Mouse (Mus musculus) heart, adult 2 months (tissue): Measurements from ENCODE around the gene Tpsg1. TPM values are rescaled to one million over a fixed set of nuclear protein-coding genes. Genes with fewer than 3 reads are reported as not detected.
A peak's percentile ranks its signal among the peaks of the same experiment; 100 is the strongest.

Experiments
- DNase-seq, 2 experiments: peaks; one replicate each; pipeline ENCODE4 v3.0.0; 2021
- H3K27ac ChIP-seq: fragments of 200-600 bp; 2 replicates; pipeline ENCODE4 v1.8.1; 2022
- H3K27me3 ChIP-seq: fragments of 200-500 bp; 2 replicates; pipeline ENCODE4 v1.6.1; 2012; ENCODE audit warnings: mild to moderate bottlenecking, low read length, inconsistent platforms, mixed read lengths; ENCODE audit not compliant: control insufficient read depth, insufficient read depth
- H3K36me3 ChIP-seq: fragments of 200-500 bp; 2 replicates; pipeline ENCODE4 v1.6.1; 2012; ENCODE audit warnings: low read length, inconsistent platforms; ENCODE audit not compliant: control insufficient read depth, insufficient read depth
- H3K4me1 ChIP-seq: fragments of 200-500 bp; 2 replicates; pipeline ENCODE4 v1.6.1; 2011; ENCODE audit warnings: low read length; ENCODE audit not compliant: control insufficient read depth, insufficient read depth
- H3K4me3 ChIP-seq: fragments of 200-600 bp; 2 replicates; pipeline ENCODE4 v1.8.1; 2022
- H3K79me2 ChIP-seq: fragments of 200-500 bp; replicated peaks from 2 replicates; pipeline ENCODE4 v1.6.1; 2012; ENCODE audit warnings: mild to moderate bottlenecking, inconsistent platforms, low read length, moderate library complexity, mixed read lengths; ENCODE audit not compliant: control insufficient read depth, insufficient read depth
- H3K9ac ChIP-seq: fragments of 200-500 bp; 2 replicates; pipeline ENCODE4 v1.6.1; 2012; ENCODE audit warnings: low read depth, mild to moderate bottlenecking, control low read depth, inconsistent platforms, low read length, mixed read lengths
- CTCF ChIP-seq: fragments of 200-600 bp; IDR thresholded peaks from 2 replicates; pipeline ENCODE4 v1.8.1; 2022; ENCODE audit warnings: antibody characterized with exemption, mild to moderate bottlenecking, moderate library complexity
- EP300 ChIP-seq: fragments of 200-500 bp; IDR thresholded peaks from 2 replicates; pipeline ENCODE4 v1.6.1; 2011; ENCODE audit warnings: low read depth, low read length, control low read depth; ENCODE audit not compliant: insufficient read depth
- POLR2A ChIP-seq: fragments of 200-500 bp; IDR thresholded peaks from 2 replicates; pipeline ENCODE4 v1.6.1; 2011; ENCODE audit warnings: mild to moderate bottlenecking, low read depth, low read length, control low read depth; ENCODE audit not compliant: insufficient read depth
- WGBS: fragments of 180-500 bp; shearing (Covaris S2); methylation state at CpG from one replicate; pipeline ENCODE4 v1.1.7; 2018; 5-methylcytosine and 5-hydroxymethylcytosine counted together
- intact Hi-C: fragments of 180-260 bp; cut with DNase I; formaldehyde crosslinking; loops from one replicate; pipeline ENCODE4 v1.15.1; 2025
- polyA plus RNA-seq: library from polyadenylated mRNA; depleted of rRNA; stranded (reverse); fragments of >200 nt; gene quantifications from 2 replicates; pipeline ENCODE4 v1.2.3, GENCODE M21; 2012
- total RNA-seq, 2 experiments: library from RNA; stranded (reverse); gene quantifications; 2 replicates each; pipeline ENCODE4 v1.2.3; 2021

Gene Tpsg1
- total and polyA plus RNA-seq, 3 experiments, result 0.61 TPM; not detected in 2

DNA sequence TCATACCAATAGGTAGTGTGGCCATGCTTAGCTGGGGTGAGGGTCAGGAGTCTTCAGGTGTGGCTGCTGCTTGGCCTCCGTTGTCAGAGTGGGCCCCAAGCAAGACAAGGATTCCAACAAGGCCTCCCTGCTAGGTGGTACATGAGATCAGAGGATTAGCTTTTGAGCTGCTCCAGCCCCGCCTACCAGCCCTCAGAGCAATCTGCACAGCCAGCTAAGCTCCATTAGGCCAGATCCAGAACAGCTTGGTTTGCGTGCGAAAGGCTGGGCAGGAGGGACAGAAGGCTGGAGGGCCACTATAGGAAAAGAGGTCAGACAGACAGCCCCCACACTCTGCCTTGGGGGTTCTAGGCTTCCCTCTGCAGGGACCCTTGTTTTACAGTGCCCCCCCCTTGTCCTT lies 32.4 kb downstream of the Tpsg1 start:
- no peaks in the 10 kb centered on the region for H3K79me2 ChIP-seq
- WGBS, result 66% methylated on average over 4 of the region's 4 CpGs
- intact Hi-C loops, result no loop called here
- no peaks in the 10 kb centered on the region for H3K36me3 ChIP-seq
- no peak for TF ChIP-seq CTCF
- no peak for TF ChIP-seq EP300
- no peak for TF ChIP-seq POLR2A
- H3K9ac ChIP-seq, result no peak overlapping the region
- no peak overlapping the region for H3K27ac ChIP-seq
- no peak overlapping the region for H3K4me3 ChIP-seq
- H3K27me3 ChIP-seq, result no peaks in the 10 kb centered on the region
- no peaks in the 10 kb centered on the region for H3K4me1 ChIP-seq
- no peak for DNase-seq

DNA sequence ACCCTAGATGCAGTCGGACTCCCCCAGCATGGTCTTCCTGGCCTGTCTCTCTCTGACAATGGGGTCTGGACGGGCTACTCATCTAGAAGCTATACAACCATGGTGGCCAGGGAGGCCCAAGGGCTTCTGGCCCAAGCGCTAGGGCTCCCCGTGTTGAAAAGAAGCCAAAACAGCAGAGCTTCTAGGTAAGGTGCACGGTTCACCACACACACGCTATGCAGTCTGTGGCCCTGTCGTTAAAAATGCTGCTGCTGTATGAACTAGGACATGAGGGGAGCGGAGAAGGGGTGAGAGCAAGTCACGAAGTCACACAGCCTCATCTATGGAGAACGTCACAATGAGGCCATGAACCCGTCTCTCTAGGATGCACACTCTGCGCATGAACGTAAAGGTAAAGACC lies 33.2 kb downstream of the Tpsg1 start:
- TF ChIP-seq CTCF (no peak), EP300 (no peak)
- Histone ChIP-seq H3K36me3 (no peaks in the 10 kb centered on the region), H3K27ac (no peak overlapping the region), H3K4me3 (no peak overlapping the region), H3K27me3 (no peaks in the 10 kb centered on the region), H3K79me2 (no peaks in the 10 kb centered on the region), H3K4me1 (no peaks in the 10 kb centered on the region), H3K9ac (no peak overlapping the region)
- whole genome bisulfite sequencing, result 84% methylated on average over 13 of the region's 13 CpGs
- intact Hi-C loops, result no loop called here
- DNase-seq, result no peak

- Histone ChIP-seq H3K36me3 (no peaks in the 10 kb centered on the region), H3K27me3 (no peaks in the 10 kb centered on the region), H3K27ac (no peak overlapping the region), H3K9ac (no peak overlapping the region), H3K4me1 (no peaks in the 10 kb centered on the region; the same call in 1 of the 2 replicates), H3K4me3 (no peak overlapping the region), H3K79me2 (no peaks in the 10 kb centered on the region)
- WGBS, result 59% methylated on average over 3 of the region's 3 CpGs
- intact Hi-C loops, result no loop called here
- no peak for TF ChIP-seq POLR2A
- TF ChIP-seq CTCF, result no peak
- TF ChIP-seq EP300, result no peak
- DNase-seq, result no peak
These were observed 35.1 kb downstream of the Tpsg1 start for GRCm38 (mm10) chr17:25404190-25404589.

DNA sequence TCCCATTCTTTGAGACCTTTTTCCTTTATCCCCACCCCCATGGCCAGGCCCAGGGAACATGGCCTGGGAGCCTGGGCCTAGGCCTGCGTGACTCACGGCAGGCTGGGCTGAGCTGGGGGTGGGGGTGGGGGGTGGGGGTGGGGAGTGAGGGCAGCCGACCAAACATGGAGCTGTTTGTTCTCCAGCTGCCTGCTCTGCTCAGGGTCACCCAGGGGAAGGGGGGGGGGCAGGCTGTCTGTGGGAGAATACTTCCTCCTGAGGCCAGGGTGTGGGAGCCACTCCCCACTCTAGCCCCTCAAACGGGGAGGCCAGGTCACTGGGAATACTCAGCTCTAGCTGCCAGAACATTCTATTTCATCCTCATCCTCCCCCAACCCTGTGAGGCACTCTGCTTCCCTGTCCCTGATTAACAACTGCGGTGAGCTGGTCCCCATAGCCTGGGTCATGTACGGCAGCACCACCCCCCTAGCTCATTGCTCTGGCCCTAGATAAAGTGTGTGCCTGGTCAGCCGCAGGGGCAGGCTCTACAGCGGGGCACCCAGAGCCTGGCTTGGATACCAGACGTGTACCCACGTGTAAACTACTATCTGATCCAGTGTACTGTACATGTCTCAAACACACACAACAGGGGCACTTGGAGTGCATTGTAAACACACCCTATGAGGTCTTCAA lies 36.3 kb downstream of the Tpsg1 start:
- Histone ChIP-seq H3K79me2 (no peaks in the 10 kb centered on the region), H3K4me3 (no peak overlapping the region), H3K4me1 (no peaks in the 10 kb centered on the region; the same call in 1 of the 2 replicates), H3K36me3 (no peaks in the 10 kb centered on the region), H3K27ac (peak overlapping the region; percentile 40), H3K9ac (no peak overlapping the region), H3K27me3 (no peaks in the 10 kb centered on the region)
- TF ChIP-seq POLR2A, result no peak
- no peak for TF ChIP-seq EP300
- TF ChIP-seq CTCF, result no peak
- 11% methylated on average over 10 of the region's 10 CpGs for WGBS
- DNase-seq, result peak in 1 of 2 experiments; percentile 8
- intact Hi-C loops, result no loop called here

GRCm38 (mm10) chr17:25406011-25406441 lies 37.0 kb downstream of the Tpsg1 start:
- Histone ChIP-seq H3K79me2 (no peaks in the 10 kb centered on the region), H3K36me3 (no peaks in the 10 kb centered on the region), H3K4me3 (no peak overlapping the region), H3K9ac (no peak overlapping the region), H3K27me3 (no peaks in the 10 kb centered on the region), H3K27ac (peak overlapping the region; percentile 40), H3K4me1 (peaks cover 1% of the 10 kb centered on the region; the same call in 1 of the 2 replicates)
- DNase-seq, result no peak
- TF ChIP-seq POLR2A (no peak), EP300 (no peak), CTCF (peak; percentile 34)
- intact Hi-C loops, result no loop called here
- WGBS, result 28% methylated on average over 6 of the region's 6 CpGs

DNA sequence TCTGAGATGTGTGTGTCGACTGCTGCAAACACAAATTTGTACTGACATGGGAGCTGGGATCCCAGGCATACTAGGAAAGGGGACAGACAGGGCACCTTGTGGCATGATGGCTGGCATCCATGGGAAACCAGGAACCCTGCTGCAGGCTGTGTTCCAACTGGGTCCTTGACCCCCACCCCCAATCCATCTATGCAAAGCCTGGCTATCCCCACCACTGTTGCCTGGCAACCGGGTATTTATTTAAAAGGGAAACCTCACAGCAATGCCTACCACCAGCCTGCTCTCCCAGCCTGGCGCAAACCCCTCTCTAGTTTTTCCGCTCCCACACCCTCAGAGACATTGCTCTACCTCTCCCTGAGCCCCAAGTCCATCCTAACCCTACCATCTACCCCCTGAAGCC lies 38.3 kb downstream of the Tpsg1 start:
- Histone ChIP-seq H3K27ac (no peak overlapping the region), H3K36me3 (no peaks in the 10 kb centered on the region), H3K4me1 (peaks cover 1% of the 10 kb centered on the region; the same call in 1 of the 2 replicates), H3K79me2 (no peaks in the 10 kb centered on the region), H3K4me3 (no peak overlapping the region), H3K27me3 (no peaks in the 10 kb centered on the region), H3K9ac (no peak overlapping the region)
- no peak for TF ChIP-seq EP300
- TF ChIP-seq CTCF, result no peak
- TF ChIP-seq POLR2A, result no peak
- DNase-seq, result no peak
- intact Hi-C loops, result no loop called here
- 79% methylated on average over 4 of the region's 4 CpGs for WGBS
